Mouse (Mus musculus) liver, adult (tissue): ENCODE results near the gene Slc16a4.

ENCODE experiments used
- GATA4 ChIP-seq: IDR thresholded peaks from 2 replicates; pipeline ENCODE4 v1.6.1; 2014; ENCODE audit warnings: mild to moderate bottlenecking, low read length; ENCODE audit not compliant: insufficient replicate concordance

Gene Slc16a4

GRCm38 (mm10) chr3:107275996-107276395 is 15.0 kb upstream of the Slc16a4 start:
- TF ChIP-seq GATA4, result no peak

GRCm38 (mm10) chr3:107276626-107277025 is 14.4 kb upstream of the Slc16a4 start:
- TF ChIP-seq GATA4, result no peak

- TF ChIP-seq GATA4, result no peak; the same call in 1 of the 2 replicates
Measured at GRCm38 (mm10) chr3:107278479-107279269, 12.4 kb upstream of the Slc16a4 start, which contains the start of gene Lamtor5. Lamtor5 (plus strand) TSS chr3:107278858.

- TF ChIP-seq GATA4, result no peak
Measured at GRCm38 (mm10) chr3:107286123-107286522, 4.9 kb upstream of the Slc16a4 start.

- TF ChIP-seq GATA4, result no peak
Measured at GRCm38 (mm10) chr3:107287346-107287745, 3.7 kb upstream of the Slc16a4 start.

GRCm38 (mm10) chr3:107295672-107296360 is 4.8 kb downstream of the Slc16a4 start:
- TF ChIP-seq GATA4, result no peak

- no peak for TF ChIP-seq GATA4
Measured at GRCm38 (mm10) chr3:107317338-107317737, 26.3 kb downstream of the Slc16a4 start.

GRCm38 (mm10) chr3:107321141-107321540 is 30.1 kb downstream of the Slc16a4 start:
- no peak for TF ChIP-seq GATA4

GRCm38 (mm10) chr3:107321776-107322175 is 30.7 kb downstream of the Slc16a4 start:
- no peak for TF ChIP-seq GATA4

GRCm38 (mm10) chr3:107326442-107326841 is 35.4 kb downstream of the Slc16a4 start:
- no peak for TF ChIP-seq GATA4

- no peak for TF ChIP-seq GATA4
Measured at GRCm38 (mm10) chr3:107330503-107331424, 39.7 kb downstream of the Slc16a4 start.

GRCm38 (mm10) chr3:107331746-107332126 is 40.7 kb downstream of the Slc16a4 start:
- TF ChIP-seq GATA4, result no peak

- peak; percentile 42; the same call in 1 of the 2 replicates for TF ChIP-seq GATA4
Measured at GRCm38 (mm10) chr3:107332127-107332959, 41.3 kb downstream of the Slc16a4 start.

GRCm38 (mm10) chr3:107332960-107333380 is 41.9 kb downstream of the Slc16a4 start:
- no peak for TF ChIP-seq GATA4
